Mouse (Mus musculus) CH12.LX (cell line): ENCODE results near the gene Apeh. TPM values are rescaled to one million over a fixed set of nuclear protein-coding genes. Genes with fewer than 3 reads are reported as not detected.
A peak's percentile ranks its signal among the peaks of the same experiment; 100 is the strongest.

Experiments
- DNase-seq: peaks from one replicate; pipeline ENCODE4 v3.0.0-alpha.2; 2013; ENCODE audit errors: extremely low read depth
- H3K27ac ChIP-seq: 2 replicates; pipeline ENCODE4 v1.5.1; 2012; ENCODE audit warnings: low read depth, mild to moderate bottlenecking, control low read depth, moderate library complexity; ENCODE audit not compliant: insufficient read depth
- H3K27me3 ChIP-seq: replicated peaks from 2 replicates; pipeline ENCODE3; 2012; ENCODE audit warnings: inconsistent platforms
- H3K36me3 ChIP-seq, 2 experiments: replicated peaks in 1 of 2; 2 replicates each; pipeline versions ENCODE3 to v1.6.1; 2012; ENCODE audit warnings: inconsistent platforms in 1 of 2, low read length in 1 of 2, mild to moderate bottlenecking in 1 of 2, mixed read lengths in 1 of 2, moderate library complexity in 1 of 2; ENCODE audit not compliant: control insufficient read depth in 1 of 2, insufficient read depth in 1 of 2
- H3K4me1 ChIP-seq, 2 experiments: 2 replicates each; pipeline ENCODE4 v1.6.1; 2012; ENCODE audit warnings: inconsistent platforms in 1 of 2, moderate library complexity in 1 of 2; ENCODE audit not compliant: insufficient read depth in 2 of 2, control insufficient read depth in 1 of 2
- H3K4me2 ChIP-seq: 2 replicates; pipeline ENCODE4 v1.6.1; 2012; ENCODE audit warnings: low read depth, mild to moderate bottlenecking, control low read depth; ENCODE audit not compliant: poor library complexity, insufficient read depth, severe bottlenecking
- H3K4me3 ChIP-seq, 3 experiments: fragments of 150-350 bp in 1 of 3; sonication (generic) in 1 of 3; replicated peaks in 1 of 3; 2 replicates each; pipeline versions ENCODE3 to v1.5.1; 2011 to 2012; ENCODE audit warnings: low read depth in 2 of 3, low read length in 2 of 3, mild to moderate bottlenecking in 2 of 3, moderate library complexity in 2 of 3, control low read depth in 1 of 3, improper control_type of control experiment in 1 of 3, inconsistent platforms in 1 of 3, mixed read lengths in 1 of 3; ENCODE audit not compliant: poor library complexity in 1 of 3
- H3K79me2 ChIP-seq: replicated peaks from 2 replicates; pipeline ENCODE4 v1.6.1; 2012; ENCODE audit warnings: mild to moderate bottlenecking, moderate library complexity; ENCODE audit not compliant: control insufficient read depth, poor library complexity, insufficient read depth, severe bottlenecking; ENCODE audit errors: extremely low read depth
- H3K9ac ChIP-seq: 2 replicates; pipeline ENCODE4 v1.6.1; 2012; ENCODE audit warnings: low read depth, mild to moderate bottlenecking, control low read depth, moderate library complexity; ENCODE audit not compliant: insufficient read depth
- H3K9me3 ChIP-seq: replicated peaks from 2 replicates; pipeline ENCODE3; 2012; ENCODE audit warnings: low read length, inconsistent platforms, mixed read lengths
- CHD1 ChIP-seq: IDR thresholded peaks from 2 replicates; pipeline ENCODE4 v1.6.1; 2012; ENCODE audit warnings: low read depth, low read length, improper control_type of control experiment, inconsistent platforms
- CHD2 ChIP-seq: IDR thresholded peaks from 2 replicates; pipeline ENCODE4 v1.6.1; 2011; ENCODE audit warnings: low read length, improper control_type of control experiment
- CTCF ChIP-seq, 2 experiments: IDR thresholded peaks in 1 of 2; conservative IDR thresholded peaks in 1 of 2; 2 replicates each; pipeline ENCODE4 v1.5.1; 2011 to 2012; ENCODE audit warnings: low read depth in 2 of 2, low read length in 2 of 2, improper control_type of control experiment in 1 of 2, inconsistent platforms in 1 of 2, mild to moderate bottlenecking in 1 of 2, moderate library complexity in 1 of 2
- ELF1 ChIP-seq: IDR thresholded peaks from 2 replicates; pipeline ENCODE4 v1.6.1; 2014; ENCODE audit warnings: low read depth, mild to moderate bottlenecking, inconsistent platforms, low read length, improper control_type of control experiment
- EP300 ChIP-seq: IDR thresholded peaks from 2 replicates; pipeline ENCODE4 v1.6.1; 2011; ENCODE audit warnings: low read length, improper control_type of control experiment
- ETS1 ChIP-seq: conservative IDR thresholded peaks from 2 replicates; pipeline ENCODE4 v1.6.1; 2012; ENCODE audit warnings: low read depth, mild to moderate bottlenecking, inconsistent platforms, low read length, improper control_type of control experiment, moderate library complexity
- JUN ChIP-seq: IDR thresholded peaks from 2 replicates; pipeline ENCODE4 v1.6.1; 2011; ENCODE audit warnings: low read depth, mild to moderate bottlenecking, low read length, improper control_type of control experiment, moderate library complexity; ENCODE audit not compliant: insufficient read depth
- MAZ ChIP-seq: IDR thresholded peaks from 2 replicates; pipeline ENCODE4 v1.6.1; 2012; ENCODE audit warnings: low read depth, mild to moderate bottlenecking, inconsistent platforms, low read length, improper control_type of control experiment, moderate library complexity
- MEF2A ChIP-seq: IDR thresholded peaks from 2 replicates; pipeline ENCODE4 v1.6.1; 2014; ENCODE audit warnings: low read depth, mild to moderate bottlenecking, inconsistent platforms, low read length, improper control_type of control experiment, borderline replicate concordance
- MXI1 ChIP-seq: IDR thresholded peaks from 2 replicates; pipeline ENCODE4 v1.6.1; 2011; ENCODE audit warnings: mild to moderate bottlenecking, low read depth, low read length, improper control_type of control experiment
- POLR2A ChIP-seq: IDR thresholded peaks from 2 replicates; pipeline ENCODE4 v1.6.1; 2011; ENCODE audit warnings: low read depth, mild to moderate bottlenecking, improper control_type of control experiment, low read length
- POLR2AphosphoS2 ChIP-seq: IDR thresholded peaks from 2 replicates; pipeline ENCODE4 v1.6.1; 2011; ENCODE audit warnings: low read depth, low read length, improper control_type of control experiment
- RAD21 ChIP-seq: IDR thresholded peaks from 2 replicates; pipeline ENCODE4 v1.6.1; 2011; ENCODE audit warnings: low read depth, mild to moderate bottlenecking, low read length, improper control_type of control experiment, moderate library complexity
- RCOR1 ChIP-seq: conservative IDR thresholded peaks from 2 replicates; pipeline ENCODE4 v1.6.1; 2012; ENCODE audit warnings: low read depth, mild to moderate bottlenecking, inconsistent platforms, low read length, improper control_type of control experiment
- SMC3 ChIP-seq: IDR thresholded peaks from 2 replicates; pipeline ENCODE4 v1.6.1; 2011; ENCODE audit warnings: low read depth, low read length, improper control_type of control experiment
- TBP ChIP-seq: conservative IDR thresholded peaks from 2 replicates; pipeline ENCODE4 v1.6.1; 2011; ENCODE audit warnings: low read depth, low read length, improper control_type of control experiment
- USF2 ChIP-seq: conservative IDR thresholded peaks from 2 replicates; pipeline ENCODE4 v1.6.1; 2011; ENCODE audit warnings: low read depth, low read length, improper control_type of control experiment
- ZMIZ1 ChIP-seq: IDR thresholded peaks from 2 replicates; pipeline ENCODE4 v1.6.1; 2012; ENCODE audit warnings: low read depth, mild to moderate bottlenecking, inconsistent platforms, low read length, improper control_type of control experiment
- dilution Hi-C: fragments of 300-500 bp; cut with MboI; formaldehyde crosslinking; loops from 2 replicates; pipeline ENCODE4 v1.14.3; 2020; ENCODE audit warnings: low sequenced_read_pairs; ENCODE audit not compliant: extremely low pct_unique_long_range_greater_than_20kb, extremely low pct_ligation_motif_present
- in situ Hi-C: fragments of 300-500 bp; cut with MboI; formaldehyde crosslinking; loops from 3 replicates; pipeline ENCODE4 v1.14.3; 2019; ENCODE audit warnings: low sequenced_read_pairs, low pct_ligation_motif_present, low pct_unique_long_range_greater_than_20kb, mixed read lengths
- polyA plus RNA-seq: library from polyadenylated mRNA; unstranded; fragments of >175 nt; gene quantifications from 2 replicates; pipeline ENCODE4 v1.2.1, GENCODE M21; 2012; ENCODE audit warnings: low read depth; ENCODE audit not compliant: insufficient read length
- total RNA-seq, 2 experiments: library from RNA; depleted of rRNA; stranded (reverse); fragments of 300-350 nt in 1 of 2; fragments of >200 nt in 1 of 2; gene quantifications; 2 replicates each; pipeline ENCODE4 v1.2.3; 2012 to 2014

Gene Apeh
- total and polyA plus RNA-seq, 3 experiments = 36.2 to 69.5 (median 53.2) TPM

DNA sequence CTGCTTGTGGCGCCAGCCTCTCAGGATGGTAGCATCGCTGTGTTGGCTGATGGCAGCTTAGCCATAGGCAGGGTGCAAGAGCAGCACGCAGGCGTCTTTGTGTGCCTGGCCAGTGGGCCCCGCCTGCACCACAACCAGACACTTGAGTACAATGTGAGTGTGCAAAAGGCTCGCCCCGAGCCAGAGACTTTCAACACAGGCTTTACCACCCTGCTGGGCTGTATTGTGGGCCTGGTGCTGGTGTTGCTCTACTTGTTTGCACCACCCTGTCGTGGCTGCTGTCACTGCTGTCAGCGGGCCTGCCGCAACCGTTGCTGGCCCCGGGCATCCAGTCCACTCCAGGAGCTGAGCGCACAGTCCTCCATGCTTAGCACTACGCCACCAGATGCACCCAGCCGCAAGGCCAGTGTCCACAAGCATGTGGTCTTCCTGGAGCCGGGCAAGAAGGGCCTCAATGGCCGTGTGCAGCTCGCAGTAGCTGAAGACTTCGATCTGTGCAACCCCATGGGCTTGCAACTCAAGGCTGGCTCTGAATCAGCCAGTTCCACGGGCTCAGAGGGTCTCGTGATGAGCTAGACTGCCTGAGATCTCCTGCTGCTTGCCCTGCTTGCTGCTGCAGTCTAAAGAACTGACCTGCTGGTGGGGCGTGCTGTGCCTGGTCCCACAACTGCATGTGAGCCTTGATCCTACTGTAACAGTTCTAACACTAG, 39.9 kb downstream of the Apeh start:
- peaks cover 86 to 93% of the 10 kb centered on the region in 2 experiments for H3K36me3 ChIP-seq
- no peaks in the 10 kb centered on the region for H3K9me3 ChIP-seq
- H3K79me2 ChIP-seq = no peaks in the 10 kb centered on the region
- no peak overlapping the region for H3K4me3 ChIP-seq
- dilution Hi-C loops = no loop called here
- in situ Hi-C loops = loop anchor here (5.0 kb wide), 1 partner anchor 87 kb away; no protein-coding TSS in a partner anchor
- no peak overlapping the region for H3K27ac ChIP-seq
- H3K4me2 ChIP-seq = no peak overlapping the region
- DNase-seq = no peak
- no peak for TF ChIP-seq RCOR1
- no peak overlapping the region for H3K9ac ChIP-seq
- peaks cover 2 to 24% of the 10 kb centered on the region in 2 experiments; a peak in 2 of 4 replicates for H3K4me1 ChIP-seq
- no peaks in the 10 kb centered on the region for H3K27me3 ChIP-seq

DNA sequence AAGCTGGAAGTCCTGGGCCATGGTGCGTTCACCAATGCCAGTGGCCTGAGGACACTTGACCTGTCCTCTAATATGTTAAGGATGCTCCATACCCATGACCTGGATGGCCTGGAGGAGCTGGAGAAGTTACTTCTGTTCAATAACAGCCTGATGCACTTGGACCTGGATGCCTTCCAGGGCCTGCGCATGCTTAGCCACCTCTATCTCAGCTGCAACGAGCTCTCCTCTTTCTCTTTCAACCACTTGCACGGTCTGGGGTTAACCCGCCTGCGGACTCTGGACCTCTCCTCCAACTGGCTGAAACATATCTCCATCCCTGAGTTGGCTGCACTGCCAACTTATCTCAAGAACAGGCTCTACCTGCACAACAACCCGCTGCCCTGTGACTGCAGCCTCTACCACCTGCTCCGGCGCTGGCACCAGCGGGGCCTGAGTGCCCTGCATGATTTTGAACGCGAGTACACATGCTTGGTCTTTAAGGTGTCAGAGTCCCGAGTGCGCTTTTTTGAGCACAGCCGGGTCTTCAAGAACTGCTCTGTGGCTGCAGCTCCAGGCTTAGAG, 40.7 kb downstream of the Apeh start:
- H3K9ac ChIP-seq = no peak overlapping the region
- dilution Hi-C loops (no loop called here), in situ Hi-C loops (no loop called here)
- no peaks in the 10 kb centered on the region for H3K9me3 ChIP-seq
- no peak overlapping the region for H3K27ac ChIP-seq
- H3K4me1 ChIP-seq = peaks cover 2 to 24% of the 10 kb centered on the region in 2 experiments; a peak in 2 of 4 replicates
- no peaks in the 10 kb centered on the region for H3K79me2 ChIP-seq
- no peak overlapping the region for H3K4me3 ChIP-seq
- H3K36me3 ChIP-seq = peaks cover 79 to 86% of the 10 kb centered on the region in 2 experiments
- no peak overlapping the region for H3K4me2 ChIP-seq
- no peak for TF ChIP-seq CHD2
- TF ChIP-seq MEF2A = no peak
- no peak for TF ChIP-seq CHD1
- no peak for TF ChIP-seq USF2
- no peak for TF ChIP-seq ELF1
- no peak for TF ChIP-seq ETS1
- H3K27me3 ChIP-seq = no peaks in the 10 kb centered on the region
- DNase-seq = no peak

DNA sequence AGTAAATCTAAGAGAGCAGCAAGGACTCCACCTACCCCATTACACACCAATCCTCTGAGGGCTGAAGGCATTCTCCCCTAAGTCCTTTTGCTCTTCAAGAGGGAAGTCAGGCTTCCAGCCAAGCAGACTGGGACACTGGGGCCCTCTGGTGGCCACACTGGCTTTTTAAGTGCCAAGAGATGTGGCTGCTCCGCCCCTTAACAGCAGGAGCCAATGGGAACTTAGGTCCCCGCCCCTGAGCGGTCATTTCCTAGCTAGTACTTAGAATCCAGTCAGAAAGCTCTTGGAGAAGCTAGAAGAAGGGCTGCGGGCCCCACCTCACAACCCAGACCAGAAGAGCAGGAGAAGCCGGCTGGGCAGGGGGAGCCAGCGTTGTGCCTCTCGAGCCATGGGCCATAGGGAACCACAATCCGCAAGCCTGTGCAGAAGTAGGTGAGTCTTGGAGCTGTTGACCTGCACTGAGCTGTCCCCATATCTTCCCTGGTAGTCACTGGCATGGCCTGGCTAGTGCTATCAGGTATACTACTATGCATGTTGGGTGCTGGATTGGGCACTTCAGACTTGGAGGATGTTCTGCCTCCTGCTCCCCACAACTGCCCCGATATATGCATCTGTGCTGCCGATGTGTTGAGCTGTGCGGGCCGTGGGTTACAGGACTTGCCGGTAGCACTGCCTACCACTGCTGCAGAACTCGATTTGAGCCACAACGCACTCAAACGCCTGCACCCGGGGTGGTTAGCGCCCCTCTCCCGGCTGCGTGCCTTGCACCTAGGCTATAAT, 41.3 kb downstream of the Apeh start, which contains the start of gene Amigo3:
Gene Amigo3, plus strand, starts transcription at position 275 of the 780 bp plus-strand sequence.
- TF ChIP-seq MXI1 = no peak
- TF ChIP-seq TBP = peak; percentile 91
- TF ChIP-seq POLR2AphosphoS2 = peak; percentile 70; the same call in 1 of the 2 replicates
- TF ChIP-seq MAZ = no peak
- peak; percentile 89 for TF ChIP-seq SMC3
- TF ChIP-seq ZMIZ1 = 0 out of 2 replicates have a peak, but pooled peaks have one; percentile 12
- no peak for TF ChIP-seq EP300
- TF ChIP-seq JUN = no peak
- TF ChIP-seq CHD2 = no peak
- TF ChIP-seq POLR2A = peak; percentile 23; the same call in 1 of the 2 replicates
- TF ChIP-seq RAD21 = peak; percentile 79
- TF ChIP-seq CTCF (conservative IDR thresholded peaks at IDR 0.05 in 1 of 2, IDR thresholded peaks at IDR 0.05 in 1 of 2; ENCODE audit: low read depth in 2 of 2, low read length in 2 of 2) = peak; percentile 61 to 95
- peak; percentile 53; the same call in 1 of the 2 replicates for TF ChIP-seq ELF1
- dilution Hi-C loops (no loop called here), in situ Hi-C loops (no loop called here)
- H3K79me2 ChIP-seq = no peaks in the 10 kb centered on the region
- peaks cover 72 to 79% of the 10 kb centered on the region in 2 experiments for H3K36me3 ChIP-seq
- no peak within 1 kb of the TSS for H3K27ac ChIP-seq
- no peaks in the 10 kb centered on the region for H3K27me3 ChIP-seq
- no peak within 1 kb of the TSS for H3K4me2 ChIP-seq
- H3K9ac ChIP-seq = no peak within 1 kb of the TSS
- peak; percentile 96 for DNase-seq
- no peak within 1 kb of the TSS for H3K4me3 ChIP-seq
- H3K4me1 ChIP-seq = peaks cover 2 to 29% of the 10 kb centered on the region in 2 experiments; a peak in 2 of 4 replicates
- H3K9me3 ChIP-seq = no peaks in the 10 kb centered on the region
